Mouse (Mus musculus) lung, adult 2 months (tissue): ENCODE results near the gene Ccnt2. TPM values are rescaled to one million over a fixed set of nuclear protein-coding genes. Genes with fewer than 3 reads are reported as not detected.
"Not testable (repeated sequence)": the region's sequence is repeated elsewhere in the genome, so short reads cannot be mapped to it uniquely, and the experiment has no call there.

Experiments used
- DNase-seq: peaks from one replicate; pipeline ENCODE4 v3.0.0; 2022
- H3K4me1 ChIP-seq: fragments of 200-500 bp; 2 replicates; pipeline ENCODE4 v1.6.1; 2011; ENCODE audit warnings: low read length; ENCODE audit not compliant: control insufficient read depth, insufficient read depth
- H3K4me3 ChIP-seq: fragments of 200-500 bp; replicated peaks from 2 replicates; pipeline ENCODE3; 2011; ENCODE audit warnings: low read depth, mild to moderate bottlenecking, control low read depth, low read length; ENCODE audit errors: extremely low read depth
- CTCF ChIP-seq: fragments of 200-500 bp; IDR thresholded peaks from 2 replicates; pipeline ENCODE4 v1.5.1; 2011; ENCODE audit warnings: mild to moderate bottlenecking, low read length, control low read depth; ENCODE audit not compliant: insufficient read depth
- POLR2A ChIP-seq: fragments of 200-500 bp; IDR thresholded peaks from 2 replicates; pipeline ENCODE4 v1.6.1; 2011; ENCODE audit warnings: low read depth, mild to moderate bottlenecking, control low read depth, low read length, borderline replicate concordance; ENCODE audit errors: extremely low read depth
- WGBS: fragments of 180-500 bp; shearing (Covaris S2); methylation state at CpG from one replicate; pipeline ENCODE4 v1.1.7; 2018; 5-methylcytosine and 5-hydroxymethylcytosine counted together
- polyA plus RNA-seq: library from polyadenylated mRNA; depleted of rRNA; stranded (reverse); fragments of >200 nt; gene quantifications from 2 replicates; pipeline ENCODE4 v1.2.3, GENCODE M21; 2012; rRNA removed

Gene Ccnt2
- polyA plus RNA-seq, result 21.4 and 27.6 TPM in 2 replicates

DNA sequence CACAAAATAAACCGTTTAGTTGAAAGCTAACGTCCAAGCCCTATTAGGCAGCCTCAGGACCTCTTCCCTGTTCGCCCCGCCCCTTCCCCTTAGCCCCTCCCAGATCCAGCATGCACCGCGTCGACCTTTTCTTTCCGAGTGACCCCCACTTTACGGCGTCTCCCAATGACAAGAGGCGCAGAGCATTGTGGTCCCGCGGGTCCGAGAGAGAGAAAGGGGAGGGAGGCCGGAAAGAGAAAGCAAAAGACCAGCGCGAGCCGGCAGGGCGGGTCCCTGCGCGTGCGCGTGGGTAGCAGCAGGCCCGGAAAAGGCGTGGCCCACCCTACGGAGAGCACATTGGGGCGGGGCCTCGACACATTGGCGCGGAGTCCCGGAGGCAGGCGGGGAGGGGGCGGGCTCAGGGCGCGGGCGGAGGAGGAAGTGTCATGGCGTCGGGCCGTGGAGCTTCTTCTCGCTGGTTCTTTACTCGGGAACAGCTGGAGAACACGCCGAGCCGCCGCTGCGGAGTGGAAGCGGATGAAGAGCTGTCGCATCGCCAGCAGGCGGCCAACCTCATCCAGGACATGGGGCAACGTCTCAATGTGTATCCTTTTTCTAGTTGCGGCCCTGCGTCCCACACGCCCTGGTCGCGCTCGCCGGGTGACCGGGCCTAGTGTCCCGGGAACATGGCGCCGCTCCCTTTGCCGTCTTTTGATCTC, at the start of gene Ccnt2:
Ccnt2 (plus strand) TSS at position 362 of the 698 bp plus-strand sequence.
- under 1% methylated on average over 61 of the region's 63 CpGs for WGBS
- peaks cover 11% of the 10 kb centered on the region for H3K4me1 ChIP-seq
- H3K4me3 ChIP-seq, result peak within 1 kb of the TSS; percentile 100
- DNase-seq, result peak; percentile 97
- TF ChIP-seq CTCF (no peak), POLR2A (peak; percentile 85; the same call in 1 of the 2 replicates)

- WGBS, result 69% methylated on average over 4 of the region's 4 CpGs
- TF ChIP-seq POLR2A, result no peak
- no peak for TF ChIP-seq CTCF
- Histone ChIP-seq H3K4me3 (no peak within 1 kb of the TSS), H3K4me1 (no peaks in the 10 kb centered on the region)
- DNase-seq, result no peak
These were observed 44.9 kb upstream of the Ccnt2 start, which contains the start of gene Acmsd for GRCm38 (mm10) chr1:127729096-127729495. Gene Acmsd, plus strand, starts transcription at chr1:127729413.

DNA sequence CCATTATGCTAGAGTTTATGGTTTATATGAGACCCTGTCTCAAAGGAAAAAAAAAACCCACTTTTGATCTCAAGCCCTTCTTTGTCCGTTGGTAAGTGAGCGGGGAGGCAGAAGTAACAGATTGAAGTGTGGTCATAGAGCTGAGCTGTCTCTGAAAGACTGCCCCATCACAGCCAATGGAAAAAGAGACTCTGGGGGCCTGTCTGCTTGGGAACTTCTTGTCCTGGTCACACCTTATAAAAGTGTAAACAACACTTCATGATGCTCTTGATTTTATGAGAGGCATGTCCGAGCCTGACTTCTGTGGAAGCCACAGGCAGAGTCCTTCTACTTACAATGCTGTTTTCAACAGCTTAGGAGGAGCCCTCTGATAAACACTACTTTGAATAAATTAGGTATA, 42.9 kb upstream of the Ccnt2 start:
- Histone ChIP-seq H3K4me1 (no peaks in the 10 kb centered on the region), H3K4me3 (no peak overlapping the region)
- no peak for TF ChIP-seq CTCF
- TF ChIP-seq POLR2A, result no peak
- 26% methylated on average over 3 of the region's 3 CpGs for WGBS
- DNase-seq, result no peak

GRCm38 (mm10) chr1:127732435-127732834, 41.5 kb upstream of the Ccnt2 start:
- TF ChIP-seq POLR2A, result no peak
- no peak for TF ChIP-seq CTCF
- H3K4me1 ChIP-seq, result no peaks in the 10 kb centered on the region
- H3K4me3 ChIP-seq, result no peak overlapping the region
- no peak for DNase-seq
- 78% methylated on average over 3 of the region's 3 CpGs for WGBS

DNA sequence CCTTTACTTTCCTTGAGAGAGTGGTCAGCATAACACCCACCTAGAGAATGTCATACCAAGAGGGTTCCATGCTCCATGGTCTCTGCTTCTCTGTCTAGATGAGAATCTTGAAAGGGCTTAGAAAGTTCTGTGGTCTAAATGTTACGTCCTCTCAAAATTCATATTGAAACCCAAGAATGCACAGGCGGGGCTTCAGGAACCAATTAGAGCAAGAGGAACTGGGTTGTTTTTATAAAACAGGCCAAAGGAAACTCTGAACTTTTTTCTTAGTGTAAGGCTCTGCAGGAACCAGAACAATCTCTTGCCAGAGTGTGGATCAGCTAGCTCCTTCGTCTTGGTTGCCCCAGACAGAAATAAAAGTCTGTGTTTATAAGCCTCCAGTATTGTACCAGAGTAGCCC, 41.1 kb upstream of the Ccnt2 start:
- TF ChIP-seq CTCF, result no peak
- TF ChIP-seq POLR2A, result no peak

GRCm38 (mm10) chr1:127735356-127735755, 38.6 kb upstream of the Ccnt2 start:
- 56% methylated on average over 3 of the region's 3 CpGs for WGBS
- DNase-seq, result no peak
- no peak for TF ChIP-seq CTCF
- Histone ChIP-seq H3K4me3 (no peak overlapping the region), H3K4me1 (no peaks in the 10 kb centered on the region)

More for the DNA sequence above, 41.1 kb upstream of the Ccnt2 start:
- no peak overlapping the region for H3K4me3 ChIP-seq
- no peak for DNase-seq
- WGBS, result 37% methylated on average over 3 of the region's 3 CpGs
- H3K4me1 ChIP-seq, result no peaks in the 10 kb centered on the region

DNA sequence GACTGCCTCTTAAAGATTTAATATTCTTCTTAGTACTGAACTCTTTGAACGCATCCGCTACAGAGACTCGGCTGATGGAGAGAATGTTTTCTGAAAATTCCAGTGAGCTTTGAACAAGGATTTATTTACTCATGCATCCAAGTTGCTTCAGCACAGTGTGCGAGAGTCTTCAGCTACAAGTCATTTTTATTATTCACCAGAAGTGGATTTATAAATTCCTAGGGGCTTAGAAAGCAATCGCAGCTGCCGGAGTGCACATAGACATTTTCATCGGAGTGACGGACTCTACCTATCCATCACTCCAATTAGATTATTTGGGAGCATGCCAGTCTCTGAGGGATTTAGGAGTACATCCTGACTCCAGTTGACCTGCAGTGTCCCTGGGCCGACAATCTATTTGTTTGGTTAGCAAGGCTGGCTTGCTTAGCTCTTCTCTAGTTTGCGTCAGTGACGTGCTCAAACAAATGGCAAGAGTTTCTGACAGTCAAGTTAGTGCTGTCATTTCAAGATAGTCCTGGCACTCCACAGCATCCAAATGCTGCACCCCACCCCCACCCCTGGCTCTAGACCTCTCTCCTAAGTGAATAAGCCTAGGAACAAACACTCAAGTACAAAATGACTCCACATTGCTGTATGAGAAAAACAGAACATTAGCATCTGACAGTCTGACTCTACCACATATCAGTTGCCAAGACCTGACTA, 23.4 kb upstream of the Ccnt2 start:
- Histone ChIP-seq H3K4me1 (no peaks in the 10 kb centered on the region), H3K4me3 (no peak overlapping the region)
- WGBS, result 36% methylated on average over 11 of the region's 11 CpGs
- DNase-seq, result no peak
- TF ChIP-seq CTCF (no peak), POLR2A (no peak)

DNA sequence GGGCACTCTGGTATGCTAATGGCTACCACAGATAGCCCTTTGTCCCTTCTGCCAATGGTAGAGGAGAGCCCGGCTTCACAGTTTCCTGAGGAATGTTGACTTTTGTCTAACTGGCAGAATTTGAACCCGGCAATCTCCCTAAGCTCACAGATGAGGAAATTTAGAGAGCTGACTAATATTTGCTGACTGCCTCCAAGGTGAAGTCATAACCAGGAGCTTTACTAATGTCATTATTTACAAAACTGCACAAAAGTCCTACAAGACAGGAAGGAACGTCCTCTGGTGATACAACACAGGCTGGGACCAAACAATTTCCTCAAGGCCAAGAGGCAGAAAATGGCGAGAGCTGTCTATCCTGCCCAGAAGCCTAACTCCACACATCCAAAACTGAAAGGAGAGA, 18.2 kb upstream of the Ccnt2 start:
- Histone ChIP-seq H3K4me3 (no peak overlapping the region), H3K4me1 (no peaks in the 10 kb centered on the region)
- DNase-seq, result no peak
- TF ChIP-seq POLR2A, result no peak
- TF ChIP-seq CTCF, result no peak
- WGBS, result 41% methylated on average over 4 of the region's 4 CpGs

DNA sequence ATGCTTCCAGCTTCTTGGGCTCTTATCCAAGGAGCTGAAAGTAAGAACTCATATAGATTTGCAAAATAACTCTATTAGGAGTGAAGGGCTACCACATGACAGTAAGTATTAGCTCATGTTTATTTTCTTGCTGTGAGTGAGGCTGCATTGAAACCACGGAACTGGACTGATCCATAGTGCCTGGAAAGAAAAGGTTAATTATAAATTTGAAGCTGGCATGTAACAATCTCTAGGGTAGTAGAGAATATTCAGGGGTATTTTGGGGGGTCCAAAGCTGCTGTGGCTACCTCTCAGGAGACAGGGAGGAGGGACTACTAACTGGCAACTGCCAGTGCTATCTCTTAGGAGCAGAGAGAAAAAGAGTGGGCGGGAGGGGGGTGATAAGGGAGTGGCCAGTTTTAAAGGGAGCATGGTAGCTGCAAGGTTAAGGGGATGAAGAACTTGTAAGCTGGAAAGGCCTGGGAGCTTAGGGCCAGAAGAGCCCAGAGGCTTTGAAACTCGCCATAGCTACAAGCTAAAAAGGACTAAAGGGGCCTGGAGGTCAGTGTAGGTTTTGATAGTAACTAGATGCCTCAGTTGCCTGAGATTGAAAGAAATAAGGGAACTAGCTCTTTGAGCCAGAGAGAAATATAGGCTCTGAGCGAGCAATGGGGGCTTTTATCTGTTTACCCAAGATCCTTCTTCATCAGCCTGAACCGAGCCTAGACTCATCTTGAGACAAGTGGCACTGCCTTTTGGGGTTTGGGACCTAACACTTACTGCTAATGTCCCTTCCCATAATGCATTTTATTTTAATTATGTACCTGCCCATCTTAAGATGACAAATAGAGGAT, 17.4 kb upstream of the Ccnt2 start:
- H3K4me1 ChIP-seq, result no peaks in the 10 kb centered on the region
- TF ChIP-seq CTCF (no peak), POLR2A (no peak)
- DNase-seq, result no peak
- no peak overlapping the region for H3K4me3 ChIP-seq
- WGBS, result 66% methylated on average over 5 of the region's 5 CpGs

DNA sequence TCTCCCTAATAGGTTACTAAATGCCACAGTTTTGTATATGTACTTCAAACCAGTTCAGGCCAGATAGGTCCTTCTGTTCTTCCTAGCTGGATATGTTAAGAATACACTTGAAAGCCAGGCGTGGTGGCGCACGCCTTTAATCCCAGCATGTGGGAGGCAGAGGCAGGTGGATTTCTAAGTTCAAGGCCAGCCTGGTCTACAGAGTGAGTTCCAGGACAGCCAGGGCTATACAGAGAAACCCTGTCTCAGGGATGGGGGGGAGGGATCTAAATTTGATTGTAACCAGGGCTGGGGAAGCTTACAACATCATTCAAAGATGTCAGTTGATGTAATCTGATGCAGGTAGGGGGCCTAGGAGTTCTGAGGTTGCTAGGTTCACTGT, 16.8 kb upstream of the Ccnt2 start:
- not testable (repeated sequence) for H3K4me1 ChIP-seq, DNase-seq, H3K4me3 ChIP-seq
- 83% methylated on average over 3 of the region's 3 CpGs for WGBS
